Mouse (Mus musculus) heart, postnatal 0 days (tissue): ENCODE measurements around the gene Dach1.

ENCODE experiments used
- CTCF ChIP-seq: IDR thresholded peaks from 2 replicates; pipeline ENCODE4 v1.5.1; 2016; ENCODE audit warnings: antibody characterized with exemption, control low read depth, low read depth
- EP300 ChIP-seq: IDR thresholded peaks from 2 replicates; pipeline ENCODE4 v1.6.1; 2016; ENCODE audit warnings: antibody characterized with exemption, low read depth

- TF ChIP-seq CTCF (no peak), EP300 (no peak)
These were observed 60.8 kb downstream of the Dach1 start for GRCm38 (mm10) chr14:98108764-98109163.
